Mouse (Mus musculus): ENCODE measurements around the gene 1700029F12Rik. TPM values are rescaled to one million over a fixed set of nuclear protein-coding genes. Genes with fewer than 3 reads are reported as not detected.

1700029F12Rik gene
- total and polyA plus RNA-seq, 3 experiments = not detected

GRCm38 (mm10) chr13:96997080-96997479, 37.1 kb downstream of the 1700029F12Rik start:
- Histone ChIP-seq H3K27me3 (ENCODE audit: control insufficient read depth in 1 of 2, insufficient read depth in 2 of 2, low read length in 2 of 2) (no peaks in the 10 kb centered on the region), H3K4me1 (ENCODE audit: control insufficient read depth in 1 of 2, insufficient read depth in 2 of 2, low read length in 2 of 2) (no peaks in the 10 kb centered on the region), H3K9me3 (replicated peaks; ENCODE audit: insufficient read depth, low read length) (no peaks in the 10 kb centered on the region), H3K27ac (ENCODE audit: control insufficient read depth, low read depth, low read length) (no peak overlapping the region), H3K36me3 (ENCODE audit: control insufficient read depth in 1 of 2, insufficient read depth in 2 of 2, low read length in 2 of 2) (no peaks in the 10 kb centered on the region), H3K79me2 (ENCODE audit: control insufficient read depth, insufficient read depth, low read length, poor library complexity) (no peaks in the 10 kb centered on the region), H3K4me3 (ENCODE audit: control insufficient read depth in 1 of 2, insufficient read depth in 1 of 2, low read depth in 2 of 2, low read length in 2 of 2) (no peak overlapping the region), H3K9ac (ENCODE audit: control insufficient read depth, low read depth, low read length, poor library complexity, severe bottlenecking) (no peak overlapping the region)
- DNase-seq (ENCODE audit: low read depth, low spot score) = no peak
- TF ChIP-seq EP300 (IDR thresholded peaks at IDR 0.05; ENCODE audit: low read depth in 1 of 2, low read length in 2 of 2) = no peak

GRCm38 (mm10) chr13:96995243-96995642, 38.9 kb downstream of the 1700029F12Rik start:
- Histone ChIP-seq H3K4me1 (ENCODE audit: control insufficient read depth in 1 of 2, insufficient read depth in 2 of 2, low read length in 2 of 2) (peaks cover under 1 to 2% of the 10 kb centered on the region in 2 experiments; a peak in 2 of 4 replicates), H3K27ac (ENCODE audit: control insufficient read depth, low read depth, low read length) (no peak overlapping the region), H3K79me2 (ENCODE audit: control insufficient read depth, insufficient read depth, low read length, poor library complexity) (no peaks in the 10 kb centered on the region), H3K4me3 (ENCODE audit: control insufficient read depth in 1 of 2, insufficient read depth in 1 of 2, low read depth in 2 of 2, low read length in 2 of 2) (no peak overlapping the region), H3K9ac (ENCODE audit: control insufficient read depth, low read depth, low read length, poor library complexity, severe bottlenecking) (no peak overlapping the region), H3K27me3 (ENCODE audit: control insufficient read depth in 1 of 2, insufficient read depth in 2 of 2, low read length in 2 of 2) (no peaks in the 10 kb centered on the region), H3K36me3 (ENCODE audit: control insufficient read depth in 1 of 2, insufficient read depth in 2 of 2, low read length in 2 of 2) (0 out of 4 replicates have a peak, but pooled peaks cover 0 to under 1% of the 10 kb centered on the region in 2 experiments), H3K9me3 (replicated peaks; ENCODE audit: insufficient read depth, low read length) (no peaks in the 10 kb centered on the region)
- TF ChIP-seq E2F4 (IDR thresholded peaks at IDR 0.05; ENCODE audit: borderline replicate concordance, low read depth, low read length) = no peak
- no peak for TF ChIP-seq GABPA (IDR thresholded peaks at IDR 0.05; ENCODE audit: low read depth, low read length)
- TF ChIP-seq POLR2AphosphoS2 (IDR thresholded peaks at IDR 0.05; ENCODE audit: low read length) = no peak
- no peak for TF ChIP-seq ELF1 (IDR thresholded peaks at IDR 0.05; ENCODE audit: low read depth, low read length)
- no peak for TF ChIP-seq USF2 (IDR thresholded peaks at IDR 0.05; ENCODE audit: borderline replicate concordance in 1 of 2, insufficient read depth in 1 of 2, low read depth in 1 of 2, low read length in 2 of 2)
- no peak for TF ChIP-seq ZNF384 (IDR thresholded peaks at IDR 0.05; ENCODE audit: low read depth, low read length)
- TF ChIP-seq MAFK (IDR thresholded peaks at IDR 0.05; ENCODE audit: borderline replicate concordance, low read depth, low read length) = no peak
- DNase-seq (ENCODE audit: low read depth, low spot score) = no peak

- no peaks in the 10 kb centered on the region for H3K9me3 ChIP-seq (replicated peaks; ENCODE audit: insufficient read depth, low read length)
- H3K27me3 ChIP-seq (ENCODE audit: control insufficient read depth in 1 of 2, insufficient read depth in 2 of 2, low read length in 2 of 2) = no peaks in the 10 kb centered on the region
- H3K36me3 ChIP-seq (ENCODE audit: control insufficient read depth in 1 of 2, insufficient read depth in 2 of 2, low read length in 2 of 2) = peaks cover 0 to 5% of the 10 kb centered on the region in 2 experiments; a peak in 1 of 4 replicates
- no peak overlapping the region for H3K9ac ChIP-seq (ENCODE audit: control insufficient read depth, low read depth, low read length, poor library complexity, severe bottlenecking)
- no peaks in the 10 kb centered on the region for H3K79me2 ChIP-seq (ENCODE audit: control insufficient read depth, insufficient read depth, low read length, poor library complexity)
- no peak overlapping the region for H3K27ac ChIP-seq (ENCODE audit: control insufficient read depth, low read depth, low read length)
- TF ChIP-seq MAX (IDR thresholded peaks at IDR 0.05; ENCODE audit: low read length) (no peak), KAT2A (conservative IDR thresholded peaks at IDR 0.05; ENCODE audit: low read depth, low read length) (no peak), USF1 (IDR thresholded peaks at IDR 0.05; ENCODE audit: low read depth, low read length) (no peak), ZNF384 (IDR thresholded peaks at IDR 0.05; ENCODE audit: low read depth, low read length) (no peak), NELFE (IDR thresholded peaks at IDR 0.05; ENCODE audit: low read depth, low read length) (no peak), EP300 (IDR thresholded peaks at IDR 0.05; ENCODE audit: low read depth in 1 of 2, low read length in 2 of 2) (no peak), TAL1 (IDR thresholded peaks at IDR 0.05; ENCODE audit: low read length) (no peak), JUND (IDR thresholded peaks at IDR 0.05; ENCODE audit: low read depth, low read length) (no peak), NRF1 (IDR thresholded peaks at IDR 0.05; ENCODE audit: insufficient read depth, low read depth, low read length, poor library complexity, severe bottlenecking) (no peak), POLR2A (IDR thresholded peaks at IDR 0.05; ENCODE audit: control insufficient read depth in 1 of 2, insufficient read depth in 1 of 2, low read depth in 1 of 2, low read length in 2 of 2, poor library complexity in 1 of 2) (no peak), MYC (IDR thresholded peaks at IDR 0.05; ENCODE audit: low read depth, low read length) (no peak), TCF12 (IDR thresholded peaks at IDR 0.05; ENCODE audit: low read depth, low read length) (no peak)
- H3K4me3 ChIP-seq (ENCODE audit: control insufficient read depth in 1 of 2, insufficient read depth in 1 of 2, low read depth in 2 of 2, low read length in 2 of 2) = no peak overlapping the region
- peaks cover 2 to 7% of the 10 kb centered on the region in 2 experiments; a peak in 2 of 4 replicates for H3K4me1 ChIP-seq (ENCODE audit: control insufficient read depth in 1 of 2, insufficient read depth in 2 of 2, low read length in 2 of 2)
- DNase-seq (ENCODE audit: low read depth, low spot score) = no peak
Measured at GRCm38 (mm10) chr13:96993291-96993989, 40.7 kb downstream of the 1700029F12Rik start.

All from MEL (cell line).